Mouse (Mus musculus) G1E (cell line): ENCODE measurements around the gene Traf7. TPM values are rescaled to one million over a fixed set of nuclear protein-coding genes. Genes with fewer than 3 reads are reported as not detected.
A peak's percentile ranks its signal among the peaks of the same experiment; 100 is the strongest.

Experiments used
- ATAC-seq: 2 replicates; pipeline ENCODE4 v1.8.0; 2016; ENCODE audit warnings: mild to moderate bottlenecking; ENCODE audit not compliant: insufficient number of reproducible peaks, poor library complexity, low FRiP score, severe bottlenecking; ENCODE audit errors: extremely low read depth
- DNase-seq: peaks from one replicate; pipeline ENCODE4 v3.0.0; 2012; ENCODE audit warnings: low spot score
- H3K27me3 ChIP-seq: 2 replicates; pipeline ENCODE4 v1.6.1; 2012; ENCODE audit warnings: mild to moderate bottlenecking, low read length, inconsistent platforms; ENCODE audit not compliant: insufficient read depth
- H3K36me3 ChIP-seq: replicated peaks from 2 replicates; pipeline ENCODE3; 2012; ENCODE audit warnings: mild to moderate bottlenecking, inconsistent platforms
- H3K4me1 ChIP-seq: 2 replicates; pipeline ENCODE4 v1.6.1; 2012; ENCODE audit warnings: low read depth, low read length, inconsistent platforms, mixed read lengths; ENCODE audit not compliant: insufficient read depth
- H3K4me3 ChIP-seq: 2 replicates; pipeline ENCODE4 v1.5.1; 2012; ENCODE audit warnings: low read depth, mild to moderate bottlenecking, inconsistent platforms, low read length, moderate library complexity, mixed read lengths
- H3K9me3 ChIP-seq: replicated peaks from 2 replicates; pipeline ENCODE4 v1.6.1; 2012; ENCODE audit warnings: inconsistent platforms
- CTCF ChIP-seq: IDR thresholded peaks from 2 replicates; pipeline ENCODE4 v1.5.1; 2012; ENCODE audit warnings: low read depth, low read length, inconsistent platforms, mixed read lengths
- GATA1 ChIP-seq: IDR thresholded peaks from 2 replicates; pipeline ENCODE4 v1.6.1; 2012; ENCODE audit warnings: borderline replicate concordance, low read length, inconsistent platforms, mixed read lengths
- GATA2 ChIP-seq: IDR thresholded peaks from 2 replicates; pipeline ENCODE4 v1.6.1; 2012; ENCODE audit warnings: low read depth, low read length, inconsistent platforms, borderline replicate concordance
- POLR2AphosphoS5 ChIP-seq: IDR thresholded peaks from 2 replicates; pipeline ENCODE4 v1.6.1; 2012; ENCODE audit warnings: low read depth, low read length, inconsistent platforms; ENCODE audit not compliant: insufficient replicate concordance
- TAL1 ChIP-seq: conservative IDR thresholded peaks from 2 replicates; pipeline ENCODE4 v1.6.1; 2012; ENCODE audit warnings: low read depth, low read length, inconsistent platforms, mixed read lengths
- polyA plus RNA-seq: library from polyadenylated mRNA; stranded (reverse); fragments of >175 nt; gene quantifications from 2 replicates; pipeline ENCODE4 v1.2.3, GENCODE M21; 2012
- total RNA-seq, 2 experiments: library from RNA; stranded (forward) in 1 of 2; stranded (reverse) in 1 of 2; fragments of 200-1000 nt in 1 of 2; fragments of >200 nt in 1 of 2; fragmentation: Nextera tagmentation in 1 of 2; gene quantifications; 2 replicates each; pipeline ENCODE4 v1.2.3; 2014 to 2017

Gene Traf7
- total and polyA plus RNA-seq, 3 experiments = 62.8 to 198 (median 81.7) TPM

- Histone ChIP-seq H3K27me3 (no peaks in the 10 kb centered on the region), H3K9me3 (no peaks in the 10 kb centered on the region), H3K4me3 (no peak overlapping the region), H3K36me3 (peaks cover 39% of the 10 kb centered on the region), H3K4me1 (peaks cover 4% of the 10 kb centered on the region; the same call in 1 of the 2 replicates)
- no peak for DNase-seq
- TF ChIP-seq CTCF = no peak
- TF ChIP-seq GATA1 = no peak
- no peak for TF ChIP-seq POLR2AphosphoS5
- no peak for TF ChIP-seq TAL1
- no peak for TF ChIP-seq GATA2
- no peak for ATAC-seq
Observed at GRCm38 (mm10) chr17:24558600-24559099, 30.9 kb upstream of the Traf7 start.

- H3K36me3 ChIP-seq = peaks cover 42% of the 10 kb centered on the region
- H3K4me1 ChIP-seq = peaks cover 4% of the 10 kb centered on the region; the same call in 1 of the 2 replicates
- DNase-seq = no peak
- no peak for TF ChIP-seq GATA1
- H3K4me3 ChIP-seq = no peak overlapping the region
- H3K9me3 ChIP-seq = no peaks in the 10 kb centered on the region
- no peak for ATAC-seq
- no peaks in the 10 kb centered on the region for H3K27me3 ChIP-seq
Observed at GRCm38 (mm10) chr17:24557091-24557490, 29.4 kb upstream of the Traf7 start.

- Histone ChIP-seq H3K36me3 (peaks cover 16% of the 10 kb centered on the region), H3K4me1 (peaks cover 30% of the 10 kb centered on the region), H3K9me3 (no peaks in the 10 kb centered on the region), H3K27me3 (no peaks in the 10 kb centered on the region), H3K4me3 (peak overlapping the region; percentile 87; the same call in 1 of the 2 replicates)
- no peak for ATAC-seq
- no peak for DNase-seq
- TF ChIP-seq GATA2 (no peak), POLR2AphosphoS5 (no peak), GATA1 (no peak)
Observed at GRCm38 (mm10) chr17:24551050-24551444, 23.3 kb upstream of the Traf7 start.

- DNase-seq (peak; percentile 73), ATAC-seq (0 out of 2 replicates have a peak, but pooled peaks have one; percentile 16)
Observed at GRCm38 (mm10) chr17:24550416-24551049, 22.8 kb upstream of the Traf7 start.

GRCm38 (mm10) chr17:24549618-24550415 lies 22.1 kb upstream of the Traf7 start, which contains the start of gene Pkd1:
Pkd1 (plus strand) TSS chr17:24549834.
- Histone ChIP-seq H3K27me3 (peaks cover 2% of the 10 kb centered on the region), H3K9me3 (no peaks in the 10 kb centered on the region), H3K36me3 (peaks cover 12% of the 10 kb centered on the region), H3K4me1 (peaks cover 28% of the 10 kb centered on the region), H3K4me3 (peak within 1 kb of the TSS; percentile 87)
- TF ChIP-seq GATA1 = no peak
- no peak for TF ChIP-seq GATA2
- TF ChIP-seq TAL1 = no peak
- no peak for TF ChIP-seq POLR2AphosphoS5
- no peak for TF ChIP-seq CTCF
- DNase-seq = peak; percentile 96
- peak; percentile 94 for ATAC-seq

More at GRCm38 (mm10) chr17:24550416-24551049, 22.8 kb upstream of the Traf7 start:
- Histone ChIP-seq H3K36me3 (peaks cover 16% of the 10 kb centered on the region), H3K4me3 (peak overlapping the region; percentile 87), H3K4me1 (peaks cover 30% of the 10 kb centered on the region), H3K9me3 (no peaks in the 10 kb centered on the region), H3K27me3 (no peaks in the 10 kb centered on the region)
- TF ChIP-seq GATA1 = no peak
- TF ChIP-seq POLR2AphosphoS5 = no peak

GRCm38 (mm10) chr17:24548921-24549617 lies 21.3 kb upstream of the Traf7 start:
- TF ChIP-seq CTCF = no peak
- no peak for TF ChIP-seq POLR2AphosphoS5
- no peak for TF ChIP-seq GATA1
- TF ChIP-seq TAL1 = no peak
- TF ChIP-seq GATA2 = no peak
- peaks cover 9% of the 10 kb centered on the region for H3K36me3 ChIP-seq
- H3K9me3 ChIP-seq = no peaks in the 10 kb centered on the region
- ATAC-seq = no peak
- H3K27me3 ChIP-seq = peaks cover 7% of the 10 kb centered on the region
- peaks cover 33% of the 10 kb centered on the region for H3K4me1 ChIP-seq
- peak overlapping the region; percentile 87 for H3K4me3 ChIP-seq
- DNase-seq = no peak
